Mouse (Mus musculus): ENCODE results near the gene Atrnl1. TPM values are rescaled to one million over a fixed set of nuclear protein-coding genes. Genes with fewer than 3 reads are reported as not detected.

Atrnl1 gene
- polyA plus RNA-seq, 1 experiment from 2014 or later = 5.2 TPM

DNA sequence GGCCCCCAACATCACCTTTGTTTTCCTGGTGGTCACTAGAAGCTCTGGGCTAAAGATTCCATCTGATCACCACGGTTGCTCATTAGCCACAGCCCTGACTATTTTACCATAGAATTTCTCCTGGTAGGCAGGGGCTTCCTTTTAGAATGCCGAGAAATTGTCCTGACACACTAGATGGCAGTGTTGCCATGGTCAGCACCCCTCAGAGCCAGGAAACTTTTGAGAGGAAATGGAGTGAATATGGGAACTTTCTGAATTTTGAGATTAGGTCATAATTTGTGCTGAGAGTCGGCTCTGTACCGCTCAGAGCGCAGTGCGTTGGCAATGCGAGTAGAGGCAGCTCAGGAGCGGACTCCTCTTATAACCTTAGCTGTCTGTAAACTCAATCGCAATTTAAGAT is 134.7 kb downstream of the Atrnl1 start:
- peak; percentile 58 for DNase-seq (ENCODE audit: low spot score)
- 76% methylated on average over 9 of the region's 9 CpGs for WGBS

DNA sequence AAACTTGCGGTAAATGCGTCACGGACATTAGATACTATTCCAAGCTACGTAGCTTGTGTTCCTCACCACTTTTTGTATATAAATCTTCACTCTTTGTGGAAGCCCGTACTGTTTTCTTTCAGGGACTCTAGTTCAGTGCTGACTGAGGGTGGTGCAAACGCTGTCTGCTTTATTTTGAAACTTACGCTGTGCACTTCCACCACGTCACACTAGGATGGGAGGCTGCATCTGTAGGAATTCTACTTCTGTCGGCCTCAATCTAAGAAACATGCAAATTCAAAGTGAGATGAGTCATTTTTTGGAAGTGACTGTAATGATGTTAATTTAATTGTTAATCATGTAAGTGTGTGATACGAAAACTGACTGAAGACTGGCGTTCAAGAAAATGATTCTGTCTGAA is 135.7 kb downstream of the Atrnl1 start:
- H3K36me3 ChIP-seq (ENCODE audit: control insufficient read depth, insufficient read depth, low read length) = no peaks in the 10 kb centered on the region
- no peak for ATAC-seq (ENCODE audit: insufficient number of reproducible peaks, low FRiP score, low TSS enrichment, low read depth)

More for the DNA sequence above, 134.7 kb downstream of the Atrnl1 start:
- no peaks in the 10 kb centered on the region for H3K4me1 ChIP-seq (ENCODE audit: control insufficient read depth, insufficient read depth, low read length)
- no peaks in the 10 kb centered on the region for H3K27me3 ChIP-seq (ENCODE audit: control insufficient read depth, insufficient read depth, low read length)
- H3K9me3 ChIP-seq (ENCODE audit: control insufficient read depth, low read length) = no peaks in the 10 kb centered on the region
- H3K27ac ChIP-seq (replicated peaks; ENCODE audit: low read depth, low read length) = no peak overlapping the region
- no peak overlapping the region for H3K4me3 ChIP-seq (ENCODE audit: low read depth, low read length)
- H3K9ac ChIP-seq (ENCODE audit: low read length) = no peak overlapping the region
- no peaks in the 10 kb centered on the region for H3K36me3 ChIP-seq (ENCODE audit: control insufficient read depth, insufficient read depth, low read length)
- no peak overlapping the region for H3K4me2 ChIP-seq (ENCODE audit: low read depth, severe bottlenecking)
- no peak for ATAC-seq (ENCODE audit: insufficient number of reproducible peaks, low FRiP score, low TSS enrichment, low read depth)

DNA sequence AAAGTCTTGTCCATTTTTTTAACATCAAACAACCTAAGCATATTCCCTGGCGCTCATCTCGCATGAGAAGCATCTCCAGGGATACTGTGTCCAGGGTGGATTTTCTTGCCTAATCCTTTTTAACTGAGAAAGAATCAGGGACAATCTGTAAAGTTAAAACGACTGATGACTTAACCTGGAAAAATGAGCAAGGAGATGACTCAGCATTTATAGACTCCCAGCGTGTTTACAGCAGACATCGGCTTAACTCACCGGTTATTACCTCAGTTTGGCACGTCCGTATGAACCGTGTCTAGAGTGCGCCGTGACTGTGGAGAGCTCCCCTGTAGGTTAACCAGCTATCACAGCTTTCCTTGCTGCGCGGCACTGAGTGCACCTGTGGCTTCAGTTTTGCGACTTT is 141.4 kb downstream of the Atrnl1 start:
- Histone ChIP-seq H3K9ac (ENCODE audit: low read length) (no peak overlapping the region), H3K27me3 (ENCODE audit: control insufficient read depth, insufficient read depth, low read length) (no peaks in the 10 kb centered on the region), H3K4me1 (ENCODE audit: control insufficient read depth, insufficient read depth, low read length) (no peaks in the 10 kb centered on the region), H3K4me2 (ENCODE audit: low read depth, severe bottlenecking) (no peak overlapping the region), H3K27ac (replicated peaks; ENCODE audit: low read depth, low read length) (no peak overlapping the region), H3K4me3 (ENCODE audit: low read depth, low read length) (no peak overlapping the region), H3K36me3 (ENCODE audit: control insufficient read depth, insufficient read depth, low read length) (no peaks in the 10 kb centered on the region), H3K9me3 (ENCODE audit: control insufficient read depth, low read length) (no peaks in the 10 kb centered on the region)
- DNase-seq (ENCODE audit: low spot score) (no peak), ATAC-seq (ENCODE audit: insufficient number of reproducible peaks, low FRiP score, low TSS enrichment, low read depth) (no peak)
- WGBS = 89% methylated on average over 14 of the region's 14 CpGs

More for the DNA sequence above, 135.7 kb downstream of the Atrnl1 start:
- Histone ChIP-seq H3K9ac (ENCODE audit: low read length) (no peak overlapping the region), H3K9me3 (ENCODE audit: control insufficient read depth, low read length) (no peaks in the 10 kb centered on the region), H3K27ac (replicated peaks; ENCODE audit: low read depth, low read length) (no peak overlapping the region), H3K27me3 (ENCODE audit: control insufficient read depth, insufficient read depth, low read length) (no peaks in the 10 kb centered on the region), H3K4me3 (ENCODE audit: low read depth, low read length) (no peak overlapping the region), H3K4me2 (ENCODE audit: low read depth, severe bottlenecking) (no peak overlapping the region), H3K4me1 (ENCODE audit: control insufficient read depth, insufficient read depth, low read length) (no peaks in the 10 kb centered on the region)
- no peak for DNase-seq (ENCODE audit: low spot score)
- 93% methylated on average over 11 of the region's 11 CpGs for WGBS

DNA sequence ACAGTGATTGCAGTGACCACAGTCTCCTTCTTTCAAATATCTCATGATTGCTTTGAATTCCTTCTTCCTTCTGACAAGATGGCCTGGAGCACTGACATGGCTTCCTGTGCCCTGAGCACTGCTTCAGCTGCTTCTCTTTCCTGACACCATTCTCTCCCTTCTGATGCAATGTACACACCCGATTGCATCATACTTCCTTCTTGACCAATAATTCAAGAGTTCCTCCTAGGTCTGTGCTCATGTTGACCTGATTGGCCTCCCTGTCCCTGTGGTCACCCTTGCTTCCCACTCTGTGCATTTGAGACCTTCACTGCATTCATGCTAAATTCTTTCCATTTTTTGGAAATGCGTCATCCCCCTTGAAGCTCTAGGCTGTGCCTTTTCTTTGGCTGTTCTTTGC is 151.7 kb downstream of the Atrnl1 start:
- no peak overlapping the region for H3K4me2 ChIP-seq (ENCODE audit: low read depth, severe bottlenecking)
- no peak overlapping the region for H3K4me3 ChIP-seq (ENCODE audit: low read depth, low read length)
- no peaks in the 10 kb centered on the region for H3K27me3 ChIP-seq (ENCODE audit: control insufficient read depth, insufficient read depth, low read length)
- no peak overlapping the region for H3K27ac ChIP-seq (replicated peaks; ENCODE audit: low read depth, low read length)
- no peak overlapping the region for H3K9ac ChIP-seq (ENCODE audit: low read length)
- WGBS = 92% methylated on average over 2 of the region's 2 CpGs
- H3K36me3 ChIP-seq (ENCODE audit: control insufficient read depth, insufficient read depth, low read length) = no peaks in the 10 kb centered on the region
- no peaks in the 10 kb centered on the region for H3K4me1 ChIP-seq (ENCODE audit: control insufficient read depth, insufficient read depth, low read length)
- DNase-seq (ENCODE audit: low spot score) (no peak), ATAC-seq (ENCODE audit: insufficient number of reproducible peaks, low FRiP score, low TSS enrichment, low read depth) (no peak)
- H3K9me3 ChIP-seq (ENCODE audit: control insufficient read depth, low read length) = no peaks in the 10 kb centered on the region

DNA sequence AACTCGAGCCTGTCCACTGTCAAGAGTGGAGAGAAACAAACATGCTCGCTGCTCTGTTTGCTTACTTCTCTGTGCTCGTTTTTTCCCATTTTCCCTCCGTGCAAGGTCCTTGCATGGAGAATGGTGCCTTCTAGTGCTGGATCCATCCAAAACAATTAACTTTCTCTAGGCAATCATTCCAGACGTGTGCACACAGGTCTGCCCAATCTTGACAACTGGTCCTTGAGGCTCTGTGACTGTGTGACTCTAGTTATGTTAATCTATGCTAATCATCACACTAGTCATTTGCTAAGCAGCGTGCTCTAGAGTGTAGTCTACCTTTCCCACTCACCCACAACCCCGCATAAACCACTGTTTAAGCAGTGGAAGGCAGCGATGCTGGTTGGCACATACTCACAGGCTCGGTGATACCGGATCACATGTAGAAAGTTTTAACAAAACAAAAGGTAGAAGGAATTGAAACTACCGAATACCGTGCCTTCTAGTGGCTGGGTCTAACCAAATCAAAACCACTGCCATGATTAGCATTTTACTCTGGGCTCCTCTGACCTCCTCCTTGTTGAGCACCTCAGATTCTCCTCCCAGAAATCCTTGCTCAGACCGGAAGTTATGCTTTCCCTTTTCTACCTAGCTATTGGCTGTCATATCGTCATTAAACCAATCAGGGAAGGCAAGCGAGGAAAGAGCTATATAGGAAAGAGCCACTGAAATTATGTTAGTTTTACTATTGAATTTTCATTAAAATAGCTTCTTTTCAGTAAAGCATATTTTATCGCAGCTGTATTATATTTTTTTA is 153.9 kb downstream of the Atrnl1 start:
- H3K27ac ChIP-seq (replicated peaks; ENCODE audit: low read depth, low read length) = no peak overlapping the region
- no peak overlapping the region for H3K4me3 ChIP-seq (ENCODE audit: low read depth, low read length)
- no peak overlapping the region for H3K9ac ChIP-seq (ENCODE audit: low read length)
- H3K4me2 ChIP-seq (ENCODE audit: low read depth, severe bottlenecking) = no peak overlapping the region
- 89% methylated on average over 16 of the region's 16 CpGs for WGBS
- DNase-seq (ENCODE audit: low spot score) (no peak), ATAC-seq (ENCODE audit: insufficient number of reproducible peaks, low FRiP score, low TSS enrichment, low read depth) (no peak)
- no peaks in the 10 kb centered on the region for H3K9me3 ChIP-seq (ENCODE audit: control insufficient read depth, low read length)
- no peaks in the 10 kb centered on the region for H3K4me1 ChIP-seq (ENCODE audit: control insufficient read depth, insufficient read depth, low read length)
- H3K36me3 ChIP-seq (ENCODE audit: control insufficient read depth, insufficient read depth, low read length) = no peaks in the 10 kb centered on the region
- no peaks in the 10 kb centered on the region for H3K27me3 ChIP-seq (ENCODE audit: control insufficient read depth, insufficient read depth, low read length)

DNA sequence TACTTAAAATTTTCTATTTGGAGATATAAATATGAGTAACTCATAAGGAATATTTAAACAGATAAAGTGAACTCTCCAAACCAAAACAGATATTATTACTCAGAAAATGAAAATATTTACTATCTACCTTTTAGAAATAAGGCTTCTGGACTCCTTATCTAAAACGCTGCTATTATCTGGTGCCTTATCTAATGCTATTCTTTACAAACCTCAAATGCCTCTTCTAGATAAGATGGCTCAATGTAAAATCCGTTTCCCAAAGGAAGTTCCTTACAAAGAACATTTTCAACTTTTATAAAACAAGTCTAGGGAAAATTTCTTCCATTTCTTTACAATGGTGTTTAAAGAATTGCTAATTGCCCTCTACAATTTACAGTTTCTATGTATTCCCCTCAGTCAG is 156.2 kb downstream of the Atrnl1 start:
- no peaks in the 10 kb centered on the region for H3K9me3 ChIP-seq (ENCODE audit: control insufficient read depth, low read length)
- H3K4me2 ChIP-seq (ENCODE audit: low read depth, severe bottlenecking) = no peak overlapping the region
- H3K27me3 ChIP-seq (ENCODE audit: control insufficient read depth, insufficient read depth, low read length) = no peaks in the 10 kb centered on the region
- no peaks in the 10 kb centered on the region for H3K36me3 ChIP-seq (ENCODE audit: control insufficient read depth, insufficient read depth, low read length)
- whole genome bisulfite sequencing = 90% methylated on average over 2 of the region's 2 CpGs
- no peak overlapping the region for H3K4me3 ChIP-seq (ENCODE audit: low read depth, low read length)
- H3K9ac ChIP-seq (ENCODE audit: low read length) = no peak overlapping the region
- H3K27ac ChIP-seq (replicated peaks; ENCODE audit: low read depth, low read length) = no peak overlapping the region
- no peaks in the 10 kb centered on the region for H3K4me1 ChIP-seq (ENCODE audit: control insufficient read depth, insufficient read depth, low read length)
- no peak for ATAC-seq (ENCODE audit: insufficient number of reproducible peaks, low FRiP score, low TSS enrichment, low read depth)
- DNase-seq (ENCODE audit: low spot score) = no peak

DNA sequence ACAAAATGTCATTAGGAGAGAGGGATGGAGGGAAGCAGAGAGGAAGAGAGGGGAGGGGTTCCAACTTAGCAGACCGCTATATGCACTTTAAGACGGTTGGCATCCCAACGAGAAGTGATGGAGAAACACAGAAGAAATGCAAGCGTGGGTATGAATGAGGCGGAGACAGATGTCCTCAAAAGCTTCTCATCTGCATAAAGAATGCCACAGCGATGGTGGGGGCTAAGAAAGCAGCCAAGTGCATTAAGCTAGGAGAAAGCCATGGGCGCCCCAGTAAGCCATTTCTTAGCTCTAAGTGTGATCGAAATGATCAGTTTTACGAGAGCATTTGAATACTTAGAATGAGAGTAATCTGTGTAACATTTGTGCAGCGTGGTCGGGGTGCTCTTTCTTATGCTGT is 157.8 kb downstream of the Atrnl1 start:
- ATAC-seq (ENCODE audit: insufficient number of reproducible peaks, low FRiP score, low TSS enrichment, low read depth) = no peak
- WGBS = 91% methylated on average over 11 of the region's 11 CpGs
- H3K4me1 ChIP-seq (ENCODE audit: control insufficient read depth, insufficient read depth, low read length) = no peaks in the 10 kb centered on the region

DNA sequence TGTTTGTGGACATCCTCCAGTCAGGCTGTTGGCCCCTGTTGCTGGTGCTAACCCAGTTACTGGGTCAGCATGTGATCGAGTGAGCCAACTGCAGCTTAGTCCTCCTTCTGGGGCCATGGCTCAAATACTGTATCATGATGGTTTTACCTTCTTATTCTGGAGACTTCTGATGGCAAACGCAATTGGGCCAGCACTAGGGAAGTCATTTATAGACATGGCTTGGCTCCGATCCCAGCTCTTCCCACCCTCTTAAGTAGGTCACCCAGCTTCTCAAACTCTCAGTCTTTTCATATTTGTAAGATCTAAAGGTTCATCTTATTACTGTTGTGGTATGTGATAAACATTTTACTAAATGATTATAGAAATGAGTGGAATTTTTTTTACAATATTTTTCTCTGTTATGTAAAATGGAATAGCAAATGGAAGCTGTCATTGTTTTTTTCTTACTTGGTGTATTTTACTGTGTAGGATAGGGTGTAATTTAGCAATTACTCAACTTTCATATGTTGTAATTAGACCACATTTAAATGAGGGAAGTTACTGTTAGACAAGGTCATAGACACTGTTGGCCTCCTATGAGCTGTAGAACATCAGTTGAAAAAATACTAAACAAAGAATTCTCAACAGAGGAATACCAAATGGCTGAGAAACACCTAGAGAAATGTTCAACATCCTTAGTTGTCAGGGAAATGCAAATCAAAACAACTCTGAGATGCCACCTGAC is 171.7 kb downstream of the Atrnl1 start:
- H3K9ac ChIP-seq (ENCODE audit: low read length) = no peak overlapping the region
- no peaks in the 10 kb centered on the region for H3K27me3 ChIP-seq (ENCODE audit: control insufficient read depth, insufficient read depth, low read length)
- H3K9me3 ChIP-seq (ENCODE audit: control insufficient read depth, low read length) = no peaks in the 10 kb centered on the region
- no peaks in the 10 kb centered on the region for H3K36me3 ChIP-seq (ENCODE audit: control insufficient read depth, insufficient read depth, low read length)
- no peak for DNase-seq (ENCODE audit: low spot score)
- H3K4me2 ChIP-seq (ENCODE audit: low read depth, severe bottlenecking) = no peak overlapping the region
- WGBS = 94% methylated on average over 3 of the region's 3 CpGs
- no peak overlapping the region for H3K4me3 ChIP-seq (ENCODE audit: low read depth, low read length)
- H3K4me1 ChIP-seq (ENCODE audit: control insufficient read depth, insufficient read depth, low read length) = no peaks in the 10 kb centered on the region
- no peak overlapping the region for H3K27ac ChIP-seq (replicated peaks; ENCODE audit: low read depth, low read length)
- ATAC-seq (ENCODE audit: insufficient number of reproducible peaks, low FRiP score, low TSS enrichment, low read depth) = no peak

More for the DNA sequence above, 157.8 kb downstream of the Atrnl1 start:
- DNase-seq (ENCODE audit: low spot score) = no peak
- Histone ChIP-seq H3K27me3 (ENCODE audit: control insufficient read depth, insufficient read depth, low read length) (no peaks in the 10 kb centered on the region), H3K9ac (ENCODE audit: low read length) (no peak overlapping the region), H3K27ac (replicated peaks; ENCODE audit: low read depth, low read length) (no peak overlapping the region), H3K36me3 (ENCODE audit: control insufficient read depth, insufficient read depth, low read length) (no peaks in the 10 kb centered on the region), H3K4me2 (ENCODE audit: low read depth, severe bottlenecking) (no peak overlapping the region), H3K4me3 (ENCODE audit: low read depth, low read length) (no peak overlapping the region), H3K9me3 (ENCODE audit: control insufficient read depth, low read length) (no peaks in the 10 kb centered on the region)

Measured in limb, embryonic 11.5 days (tissue).